Mouse (Mus musculus): ENCODE data around the gene Tmem9b. TPM values are rescaled to one million over a fixed set of nuclear protein-coding genes. Genes with fewer than 3 reads are reported as not detected.

Gene Tmem9b
- total RNA-seq, 2 experiments from 2014 or later = 29.8 to 31.1 TPM

DNA sequence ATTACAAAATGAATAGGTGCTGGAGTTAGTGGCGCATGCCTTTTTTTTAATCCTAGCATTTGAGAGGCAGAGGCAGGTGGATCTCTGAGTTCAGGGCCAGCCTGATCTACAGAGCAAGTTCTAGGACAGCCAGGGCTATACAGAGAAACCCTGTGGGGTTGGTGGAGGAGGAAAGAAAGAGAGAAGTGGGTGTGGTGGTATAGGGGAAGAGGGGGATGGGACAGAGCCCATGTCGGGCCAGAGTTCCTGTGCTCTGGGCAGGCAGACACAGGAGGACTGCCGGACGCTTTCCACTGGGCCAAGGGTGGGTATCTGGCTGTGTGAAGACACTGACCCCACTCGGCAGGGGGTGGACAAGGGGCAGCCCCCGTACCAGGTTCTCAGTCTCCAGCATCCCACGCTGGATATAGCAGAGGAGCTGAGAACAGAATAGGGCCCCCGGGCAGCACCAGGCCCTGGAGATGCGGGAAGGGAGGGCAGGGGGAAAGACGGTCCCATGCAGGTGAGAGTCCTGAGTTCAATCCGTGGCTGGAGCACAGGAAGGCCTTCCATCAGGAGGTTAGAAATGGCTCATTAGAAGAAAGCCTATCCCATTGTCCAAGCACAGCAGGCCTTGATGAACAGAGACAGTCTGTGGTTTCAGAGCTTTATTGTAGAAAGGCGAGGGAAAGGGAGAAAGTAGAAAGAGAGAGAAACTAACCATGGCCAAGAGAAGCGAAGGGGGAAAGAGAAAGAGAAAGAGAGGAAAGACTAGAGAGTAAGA lies 57.9 kb downstream of the Tmem9b start:
- no peak for DNase-seq
- intact Hi-C loops (cut with DNase I) = no loop called here

DNA sequence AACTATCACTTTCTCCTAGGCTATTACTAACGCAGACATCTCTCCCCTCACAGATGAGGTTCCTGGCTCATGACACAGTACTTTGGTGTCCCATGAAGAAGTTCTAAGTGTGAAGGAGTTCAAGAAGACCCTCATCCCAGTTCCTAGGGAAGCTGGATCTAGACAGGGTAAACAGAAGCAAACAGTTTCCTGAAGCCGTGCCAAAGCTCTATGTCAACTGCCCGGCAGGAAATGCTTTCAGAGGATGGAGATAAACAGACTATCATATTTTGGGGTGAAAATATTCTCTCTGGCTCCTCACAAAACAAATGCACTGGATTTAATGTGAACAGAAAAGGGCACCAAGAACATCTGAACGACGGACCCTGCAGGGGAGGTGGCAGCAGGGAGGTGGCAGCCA lies 61.7 kb downstream of the Tmem9b start:
- DNase-seq = no peak
- intact Hi-C loops (cut with DNase I) = no loop called here

DNA sequence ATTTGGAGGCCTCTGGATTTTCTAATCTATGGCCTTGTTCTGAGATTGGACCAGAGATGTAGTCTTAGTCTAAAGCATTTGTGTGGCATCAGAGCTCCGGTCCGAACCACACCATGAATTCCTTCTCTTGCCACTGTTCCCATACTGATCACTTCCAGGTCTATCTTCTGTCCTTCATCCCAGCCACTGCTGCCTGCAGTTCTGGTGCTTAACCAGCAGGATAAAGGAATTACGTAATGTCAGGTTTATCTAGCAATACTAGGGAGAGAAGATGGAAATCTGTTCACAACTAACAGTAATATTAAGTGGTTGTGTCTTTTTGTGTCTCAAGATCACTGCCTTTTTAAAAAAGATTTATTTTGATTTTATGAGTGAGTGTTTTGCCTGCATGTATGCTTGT lies 62.6 kb downstream of the Tmem9b start:
- intact Hi-C loops (cut with DNase I) = no loop called here

DNA sequence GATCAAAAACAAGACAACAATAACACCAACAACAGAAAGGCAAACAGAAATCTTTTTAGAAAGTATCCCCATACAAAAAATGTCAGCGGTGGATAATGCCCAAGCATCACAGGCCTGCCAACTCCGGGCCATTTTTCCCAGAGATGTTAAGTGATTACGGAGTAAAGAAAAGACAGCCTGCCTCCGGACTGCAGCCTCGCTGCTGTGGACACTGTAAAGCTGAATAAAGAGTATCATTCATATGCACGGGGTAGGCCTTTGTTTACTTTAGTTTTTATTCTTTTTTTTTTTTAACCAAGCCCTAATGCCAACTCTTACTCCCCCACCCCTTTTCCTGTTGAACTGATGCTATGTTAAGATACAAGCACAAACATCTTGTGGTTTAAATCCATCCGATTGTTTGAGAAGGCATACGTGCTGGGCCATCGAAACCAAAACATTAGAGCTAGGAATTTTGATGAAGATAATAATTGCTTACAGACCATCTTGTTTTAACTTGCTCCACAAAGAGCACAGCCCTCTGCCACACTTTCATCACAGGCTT lies 66.0 kb downstream of the Tmem9b start:
- no peak for DNase-seq
- intact Hi-C loops (cut with DNase I) = no loop called here

More for the DNA sequence above, 62.6 kb downstream of the Tmem9b start:
- DNase-seq = no peak

Other genes with a start within 250 kb of the Tmem9b start
- under 1 TPM; 0.08 to 0.11 TPM for gene Trim66, start 244.7 kb downstream of the Tmem9b start, total RNA-seq (2021)
- gene Rpl27a, start 233.7 kb downstream of the Tmem9b start, total RNA-seq (2021) = 10 to 100 TPM; 95.0 to 97.5 TPM
- 10 to 100 TPM; 23.4 to 31.9 TPM for gene St5, start 49.3 kb downstream of the Tmem9b start, total RNA-seq (2021)
- gene Akip1, start 49.2 kb downstream of the Tmem9b start, total RNA-seq (2021) = 10 to 100 TPM; 11.4 to 16.0 TPM
- gene BC051019, start 29.0 kb downstream of the Tmem9b start, total RNA-seq (2021) = not detected
- not detected for gene Ascl3, start 21.1 kb downstream of the Tmem9b start, total RNA-seq (2021)
- under 1 TPM; 0.08 to 0.47 TPM for gene Nrip3, start 29.1 kb upstream of the Tmem9b start, total RNA-seq (2021)
- gene Scube2, start 112.8 kb upstream of the Tmem9b start, total RNA-seq (2021) = 10 to 100 TPM; 19.3 to 21.1 TPM
- 100 to 1,000 TPM; 134 to 147 TPM for gene Dennd5a, start 207.6 kb upstream of the Tmem9b start, total RNA-seq (2021)
- 10 to 100 TPM; 54.5 to 55.3 TPM for gene Tmem41b, start 234.1 kb upstream of the Tmem9b start, total RNA-seq (2021)